Mouse (Mus musculus) kidney, postnatal 0 days (tissue): ENCODE data around the gene Aoc1. TPM values are rescaled to one million over a fixed set of nuclear protein-coding genes. Genes with fewer than 3 reads are reported as not detected.
"Not testable (repeated sequence)": the region's sequence is repeated elsewhere in the genome, so short reads cannot be mapped to it uniquely, and the experiment has no call there.

ENCODE experiments used
- ATAC-seq: fragments of 200-750 bp; cut with Nextera tagmentation; replicated peaks from 2 replicates; pipeline ENCODE4 v1.8.0; 2017; ENCODE audit warnings: low read depth, moderate number of reproducible peaks, moderate TSS enrichment, moderate library complexity; ENCODE audit not compliant: low FRiP score
- DNase-seq: peaks from one replicate; pipeline ENCODE4 v3.0.0-alpha.2; 2016; ENCODE audit warnings: low spot score
- H3K27ac ChIP-seq: fragments of 300-500 bp; sonication (generic); 2 replicates; pipeline ENCODE4 v1.5.1; 2014; ENCODE audit warnings: mild to moderate bottlenecking
- H3K27me3 ChIP-seq: fragments of 300-500 bp; sonication (generic); 2 replicates; pipeline ENCODE4 v1.6.1; 2014; ENCODE audit warnings: low read length, mixed read lengths; ENCODE audit not compliant: insufficient read depth
- H3K36me3 ChIP-seq: fragments of 300-500 bp; sonication (generic); 2 replicates; pipeline ENCODE4 v1.6.1; 2014; ENCODE audit warnings: low read length, mixed read lengths; ENCODE audit not compliant: insufficient read depth
- H3K4me1 ChIP-seq: fragments of 300-500 bp; sonication (generic); replicated peaks from 2 replicates; pipeline ENCODE4 v1.6.1; 2014; ENCODE audit warnings: antibody characterized with exemption, low read length, mixed read lengths; ENCODE audit not compliant: insufficient read depth
- H3K4me2 ChIP-seq: fragments of 300-500 bp; sonication (generic); 2 replicates; pipeline ENCODE4 v1.6.1; 2014; ENCODE audit warnings: mild to moderate bottlenecking, low read length, moderate library complexity, mixed read lengths
- H3K4me3 ChIP-seq: fragments of 300-500 bp; sonication (generic); replicated peaks from 2 replicates; pipeline ENCODE4 v1.5.1; 2014; ENCODE audit warnings: low read depth, low read length
- H3K9ac ChIP-seq: fragments of 300-500 bp; sonication (generic); 2 replicates; pipeline ENCODE4 v1.6.1; 2014; ENCODE audit warnings: low read depth, low read length
- H3K9me3 ChIP-seq: fragments of 300-500 bp; sonication (generic); replicated peaks from 2 replicates; pipeline ENCODE4 v1.6.1; 2016; ENCODE audit warnings: low read length, inconsistent platforms, mixed read lengths
- CTCF ChIP-seq: IDR thresholded peaks from 2 replicates; pipeline ENCODE4 v1.5.1; 2016; ENCODE audit warnings: antibody characterized with exemption, low read depth, mild to moderate bottlenecking, moderate library complexity
- WGBS: fragments of 180-500 bp; shearing (Covaris S2); extraction: QIAGEN DNeasy Blood & Tissue Kit; methylation state at CpG from one replicate; pipeline ENCODE4 v1.1.7; 2014; 5-methylcytosine and 5-hydroxymethylcytosine counted together
- polyA plus RNA-seq: library from polyadenylated mRNA; unstranded; fragments of >200 nt; fragmentation: Nextera tagmentation; extraction: Ambion mirVana; gene quantifications from 2 replicates; pipeline ENCODE4 v1.2.1, GENCODE M21; 2015

The Aoc1 gene
- polyA plus RNA-seq, 1 experiment from 2014 or later = 11.0 TPM

- peak overlapping the region; percentile 77 for H3K27ac ChIP-seq
- no peak overlapping the region for H3K9ac ChIP-seq
- no peaks in the 10 kb centered on the region for H3K27me3 ChIP-seq
- TF ChIP-seq CTCF = no peak
- ATAC-seq = no peak
- no peaks in the 10 kb centered on the region for H3K36me3 ChIP-seq
- no peaks in the 10 kb centered on the region for H3K9me3 ChIP-seq
- no peak for DNase-seq
- 0 out of 2 replicates have a peak, but pooled peaks cover 5% of the 10 kb centered on the region for H3K4me1 ChIP-seq
- H3K4me2 ChIP-seq = no peak overlapping the region
- no peak overlapping the region for H3K4me3 ChIP-seq
- 79% methylated on average over 5 of the region's 5 CpGs for WGBS
These were observed 24.3 kb downstream of the Aoc1 start for GRCm38 (mm10) chr6:48896956-48897355.

- not testable (repeated sequence) for H3K9me3 ChIP-seq, H3K4me2 ChIP-seq, H3K36me3 ChIP-seq, DNase-seq, H3K9ac ChIP-seq, ATAC-seq, H3K4me1 ChIP-seq, H3K27ac ChIP-seq, H3K27me3 ChIP-seq, H3K4me3 ChIP-seq
- 87% methylated on average over 11 of the region's 11 CpGs for WGBS
These were observed 28.6 kb downstream of the Aoc1 start for GRCm38 (mm10) chr6:48901316-48901715.

GRCm38 (mm10) chr6:48902511-48903406, 30.1 kb downstream of the Aoc1 start:
- H3K27me3 ChIP-seq = no peaks in the 10 kb centered on the region
- WGBS = 68% methylated on average over 17 of the region's 17 CpGs
- 0 out of 2 replicates have a peak overlapping the region, but pooled peaks have one; percentile 10 for H3K4me2 ChIP-seq
- H3K27ac ChIP-seq = peak overlapping the region; percentile 78
- TF ChIP-seq CTCF = peak; percentile 38; the same call in 1 of the 2 replicates
- H3K36me3 ChIP-seq = no peaks in the 10 kb centered on the region
- H3K9ac ChIP-seq = no peak overlapping the region
- H3K4me1 ChIP-seq = no peaks in the 10 kb centered on the region
- ATAC-seq (peak; percentile 84), DNase-seq (peak; percentile 42)
- no peak overlapping the region for H3K4me3 ChIP-seq
- no peaks in the 10 kb centered on the region for H3K9me3 ChIP-seq

GRCm38 (mm10) chr6:48903437-48903836, 30.7 kb downstream of the Aoc1 start:
- Histone ChIP-seq H3K4me3 (no peak overlapping the region), H3K4me2 (no peak overlapping the region), H3K4me1 (no peaks in the 10 kb centered on the region), H3K9ac (no peak overlapping the region), H3K27ac (peak overlapping the region; percentile 3; the same call in 1 of the 2 replicates), H3K27me3 (no peaks in the 10 kb centered on the region), H3K36me3 (no peaks in the 10 kb centered on the region), H3K9me3 (no peaks in the 10 kb centered on the region)
- DNase-seq (no peak), ATAC-seq (peak; percentile 59)
- 54% methylated on average over 4 of the region's 4 CpGs for WGBS
- no peak for TF ChIP-seq CTCF

- WGBS = 92% methylated on average over 13 of the region's 13 CpGs
- Histone ChIP-seq H3K27ac (no peak overlapping the region), H3K9ac (no peak overlapping the region), H3K4me3 (no peak overlapping the region), H3K4me1 (no peaks in the 10 kb centered on the region), H3K36me3 (no peaks in the 10 kb centered on the region), H3K27me3 (no peaks in the 10 kb centered on the region), H3K4me2 (no peak overlapping the region), H3K9me3 (no peaks in the 10 kb centered on the region)
- no peak for ATAC-seq
- TF ChIP-seq CTCF = no peak
- no peak for DNase-seq
These were observed 32.9 kb downstream of the Aoc1 start for GRCm38 (mm10) chr6:48905606-48906005.

- no peak overlapping the region for H3K4me2 ChIP-seq
- WGBS = 96% methylated on average over 14 of the region's 14 CpGs
- H3K9ac ChIP-seq = no peak overlapping the region
- no peaks in the 10 kb centered on the region for H3K36me3 ChIP-seq
- ATAC-seq (no peak), DNase-seq (no peak)
- no peak overlapping the region for H3K4me3 ChIP-seq
- H3K9me3 ChIP-seq = no peaks in the 10 kb centered on the region
- H3K27ac ChIP-seq = no peak overlapping the region
- no peaks in the 10 kb centered on the region for H3K27me3 ChIP-seq
- no peak for TF ChIP-seq CTCF
- H3K4me1 ChIP-seq = no peaks in the 10 kb centered on the region
These were observed 33.7 kb downstream of the Aoc1 start for GRCm38 (mm10) chr6:48906371-48906770.
